30 mouse cellular contexts compared by ENCODE assay signal in the genomic region with DNA sequence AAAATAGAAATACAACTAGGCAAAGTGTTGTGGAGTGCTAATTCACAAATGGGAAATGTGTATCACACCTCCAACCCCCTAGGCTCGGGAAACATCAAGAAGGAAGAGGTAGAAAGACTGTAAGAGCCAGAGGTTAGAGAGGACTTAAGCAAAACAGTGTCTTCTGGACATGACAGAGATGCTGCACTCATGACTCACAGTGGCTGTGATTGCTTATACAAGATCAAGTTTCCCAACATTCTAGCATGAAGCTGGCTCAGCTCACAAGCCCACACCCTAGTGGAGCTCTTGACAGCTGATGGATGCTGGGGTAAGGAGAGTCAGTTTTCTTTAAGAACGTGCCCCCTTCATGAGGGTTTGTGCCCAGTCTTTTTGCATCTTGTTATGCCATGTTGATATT. TPM values are rescaled to one million over a fixed set of nuclear protein-coding genes. Genes with fewer than 3 reads are reported as not detected.
"Had no signal": no experiment of that assay in that cellular context is flagged by ENCODE, and none has a peak within 500 bp of the region (broad histone marks: within the 10 kb centered on the region; RNA-seq: fewer than 3 reads in every experiment).

No protein-coding gene starts in this region.

- H3K9ac ChIP-seq: kidney, embryonic 15.5 days; liver, embryonic 13.5 days; neural tube, embryonic 12.5 days; neural tube, embryonic 15.5 days; stomach, embryonic 15.5 days had no signal

- H3K36me3 ChIP-seq: stomach, embryonic 15.5 days had no signal

- H3K27ac ChIP-seq: kidney, embryonic 15.5 days; left cerebral cortex, adult 2 months; liver, embryonic 13.5 days; neural tube, embryonic 12.5 days; neural tube, embryonic 15.5 days; stomach, embryonic 15.5 days had no signal

- DNase-seq: kidney, adult 2 months; kidney, postnatal 14 days; kidney, postnatal 4 days; layer of hippocampus, postnatal 36 days; liver, embryonic 13.5 days; lung, adult 2 months; lung, postnatal 14 days; lung, postnatal 4 days; midbrain, embryonic 14.5 days; retina, postnatal 1 day; right cerebral cortex, postnatal 25 days; spleen, adult 18-20 months; thymus, postnatal 4 days had no signal

- H3K4me3 ChIP-seq: kidney, embryonic 15.5 days; left cerebral cortex, adult 2 months; liver, embryonic 13.5 days; neural tube, embryonic 12.5 days; neural tube, embryonic 15.5 days; stomach, embryonic 15.5 days had no signal

- H3K27me3 ChIP-seq: liver, embryonic 13.5 days; neural tube, embryonic 12.5 days; neural tube, embryonic 15.5 days; stomach, embryonic 15.5 days had no signal

- H3K4me2 ChIP-seq: kidney, embryonic 15.5 days; liver, embryonic 13.5 days; midbrain, embryonic 11.5 days; neural tube, embryonic 12.5 days; neural tube, embryonic 15.5 days; stomach, embryonic 15.5 days had no signal

- H3K4me1 ChIP-seq: kidney, embryonic 15.5 days; liver, embryonic 13.5 days; neural tube, embryonic 12.5 days; neural tube, embryonic 15.5 days; stomach, embryonic 15.5 days had no signal

- H3K9me3 ChIP-seq: kidney, embryonic 15.5 days; liver, embryonic 13.5 days; neural tube, embryonic 12.5 days; neural tube, embryonic 15.5 days; stomach, embryonic 15.5 days had no signal

RNA-seq across cellular contexts. Expression of gene Trex2, which starts 6.3 kb away (rescaled TPM):
- total RNA-seq: layer of hippocampus, adult 18-20 months; layer of hippocampus, postnatal 36 days; left cerebral cortex, adult 2 months; left cerebral cortex, postnatal 10 days; left cerebral cortex, postnatal 36 days; liver, adult 2 months; megakaryocyte progenitor cell, adult 5-6 weeks; megakaryocyte-erythroid progenitor cell, adult 5-6 weeks had no signal
- polyA plus RNA-seq: kidney, adult 2 months; limb, embryonic 11.5 days; liver, adult 2 months; liver, embryonic 13.5 days; liver, embryonic 16.5 days; lung, embryonic 16.5 days; midbrain, embryonic 11.5 days; midbrain, embryonic 14.5 days; midbrain, postnatal 0 days; neural tube, embryonic 12.5 days; neural tube, embryonic 15.5 days had no signal

RNA-seq across cellular contexts. Expression of gene Zfp92, which starts 30.5 kb away (rescaled TPM):
- total RNA-seq: liver, adult 2 months; megakaryocyte progenitor cell, adult 5-6 weeks had no signal
- polyA plus RNA-seq: liver, adult 2 months; liver, embryonic 13.5 days; liver, embryonic 16.5 days had no signal

RNA-seq across cellular contexts. Expression of gene Gm18336, which starts 42.9 kb away (rescaled TPM):
- total RNA-seq: layer of hippocampus, adult 18-20 months; left cerebral cortex, postnatal 36 days; liver, adult 2 months; megakaryocyte progenitor cell, adult 5-6 weeks; megakaryocyte-erythroid progenitor cell, adult 5-6 weeks; midbrain, postnatal 0 days had no signal
- polyA plus RNA-seq: kidney, adult 2 months; kidney, embryonic 15.5 days; limb, embryonic 11.5 days; limb, embryonic 14.5 days; liver, adult 2 months; liver, embryonic 13.5 days; liver, embryonic 16.5 days; lung, embryonic 16.5 days; midbrain, embryonic 11.5 days; midbrain, embryonic 14.5 days; neural tube, embryonic 12.5 days; neural tube, embryonic 15.5 days; stomach, embryonic 15.5 days had no signal
